Mouse (Mus musculus): ENCODE data around the gene Zfp786. TPM values are rescaled to one million over a fixed set of nuclear protein-coding genes. Genes with fewer than 3 reads are reported as not detected.

Zfp786 gene
- 17.7 and 18.4 TPM in 2 replicates for polyA plus RNA-seq (2014; fragmentation: Nextera tagmentation; extraction: Ambion mirVana)

- no peaks in the 10 kb centered on the region for H3K9me3 ChIP-seq (ENCODE audit: control insufficient read depth, low read length)
- no peaks in the 10 kb centered on the region for H3K27me3 ChIP-seq (ENCODE audit: control insufficient read depth, insufficient read depth, low read length)
- peak within 1 kb of the TSS; percentile 93 for H3K9ac ChIP-seq (replicated peaks; ENCODE audit: low read depth, low read length)
- peak within 1 kb of the TSS; percentile 96 for H3K27ac ChIP-seq (ENCODE audit: low read depth, low read length)
- 1% methylated on average over 62 of the region's 64 CpGs for WGBS
- H3K4me3 ChIP-seq (ENCODE audit: low read depth, low read length), result peak within 1 kb of the TSS; percentile 81
- ATAC-seq (ENCODE audit: low read depth), result peak; percentile 94
- peaks cover 6% of the 10 kb centered on the region; the same call in 1 of the 2 replicates for H3K4me1 ChIP-seq (ENCODE audit: control insufficient read depth, insufficient read depth, low read length)
- peak within 1 kb of the TSS; percentile 59 for H3K4me2 ChIP-seq (ENCODE audit: low read depth, low read length)
- peaks cover 8% of the 10 kb centered on the region; the same call in 1 of the 2 replicates for H3K36me3 ChIP-seq (ENCODE audit: control insufficient read depth, insufficient read depth, low read length)
These were observed at the start of gene Zfp786 for GRCm38 (mm10) chr6:47830104-47831078. TSS of gene Zfp786 (minus strand) at chr6:47830867.

GRCm38 (mm10) chr6:47880166-47880565 lies 49.5 kb upstream of the Zfp786 start:
- no peak for ATAC-seq (ENCODE audit: low read depth)
- H3K27me3 ChIP-seq (ENCODE audit: control insufficient read depth, insufficient read depth, low read length), result no peaks in the 10 kb centered on the region
- no peak overlapping the region for H3K9ac ChIP-seq (replicated peaks; ENCODE audit: low read depth, low read length)
- no peak overlapping the region for H3K27ac ChIP-seq (ENCODE audit: low read depth, low read length)
- WGBS, result 96% methylated on average over 10 of the region's 10 CpGs
- H3K36me3 ChIP-seq (ENCODE audit: control insufficient read depth, insufficient read depth, low read length), result peaks cover 34% of the 10 kb centered on the region
- no peak overlapping the region for H3K4me3 ChIP-seq (ENCODE audit: low read depth, low read length)
- H3K4me2 ChIP-seq (ENCODE audit: low read depth, low read length), result no peak overlapping the region
- H3K4me1 ChIP-seq (ENCODE audit: control insufficient read depth, insufficient read depth, low read length), result peaks cover 14% of the 10 kb centered on the region
- no peaks in the 10 kb centered on the region for H3K9me3 ChIP-seq (ENCODE audit: control insufficient read depth, low read length)

GRCm38 (mm10) chr6:47879049-47879716 lies 48.5 kb upstream of the Zfp786 start:
- no peaks in the 10 kb centered on the region for H3K27me3 ChIP-seq (ENCODE audit: control insufficient read depth, insufficient read depth, low read length)
- H3K36me3 ChIP-seq (ENCODE audit: control insufficient read depth, insufficient read depth, low read length), result peaks cover 26% of the 10 kb centered on the region
- peak overlapping the region; percentile 96 for H3K4me3 ChIP-seq (ENCODE audit: low read depth, low read length)
- H3K9me3 ChIP-seq (ENCODE audit: control insufficient read depth, low read length), result no peaks in the 10 kb centered on the region
- H3K9ac ChIP-seq (replicated peaks; ENCODE audit: low read depth, low read length), result no peak overlapping the region; the same call in 1 of the 2 replicates
- 73% methylated on average over 4 of the region's 4 CpGs for WGBS
- no peak overlapping the region for H3K27ac ChIP-seq (ENCODE audit: low read depth, low read length)
- peaks cover 14% of the 10 kb centered on the region for H3K4me1 ChIP-seq (ENCODE audit: control insufficient read depth, insufficient read depth, low read length)
- ATAC-seq (ENCODE audit: low read depth), result no peak
- H3K4me2 ChIP-seq (ENCODE audit: low read depth, low read length), result peak overlapping the region; percentile 97

- 47% methylated on average over 3 of the region's 3 CpGs for WGBS
- H3K9ac ChIP-seq (replicated peaks; ENCODE audit: low read depth, low read length), result peak overlapping the region; percentile 94
- ATAC-seq (ENCODE audit: low read depth), result no peak
These were observed 47.9 kb upstream of the Zfp786 start for GRCm38 (mm10) chr6:47878593-47878992.

GRCm38 (mm10) chr6:47878133-47878514 lies 47.5 kb upstream of the Zfp786 start:
- WGBS, result 1% methylated on average over 11 of the region's 11 CpGs
- Histone ChIP-seq H3K9me3 (ENCODE audit: control insufficient read depth, low read length) (no peaks in the 10 kb centered on the region), H3K9ac (replicated peaks; ENCODE audit: low read depth, low read length) (peak overlapping the region; percentile 94), H3K4me3 (ENCODE audit: low read depth, low read length) (peak overlapping the region; percentile 96), H3K4me2 (ENCODE audit: low read depth, low read length) (peak overlapping the region; percentile 97), H3K27me3 (ENCODE audit: control insufficient read depth, insufficient read depth, low read length) (no peaks in the 10 kb centered on the region), H3K4me1 (ENCODE audit: control insufficient read depth, insufficient read depth, low read length) (peaks cover 14% of the 10 kb centered on the region), H3K36me3 (ENCODE audit: control insufficient read depth, insufficient read depth, low read length) (peaks cover 15% of the 10 kb centered on the region; the same call in 1 of the 2 replicates), H3K27ac (ENCODE audit: low read depth, low read length) (peak overlapping the region; percentile 95)
- no peak; the same call in 1 of the 2 replicates for ATAC-seq (ENCODE audit: low read depth)

More at GRCm38 (mm10) chr6:47878593-47878992, 47.9 kb upstream of the Zfp786 start:
- Histone ChIP-seq H3K9me3 (ENCODE audit: control insufficient read depth, low read length) (no peaks in the 10 kb centered on the region), H3K27me3 (ENCODE audit: control insufficient read depth, insufficient read depth, low read length) (no peaks in the 10 kb centered on the region), H3K27ac (ENCODE audit: low read depth, low read length) (peak overlapping the region; percentile 95), H3K4me3 (ENCODE audit: low read depth, low read length) (peak overlapping the region; percentile 96), H3K4me2 (ENCODE audit: low read depth, low read length) (peak overlapping the region; percentile 97), H3K4me1 (ENCODE audit: control insufficient read depth, insufficient read depth, low read length) (peaks cover 14% of the 10 kb centered on the region), H3K36me3 (ENCODE audit: control insufficient read depth, insufficient read depth, low read length) (peaks cover 20% of the 10 kb centered on the region)

- peaks cover 14% of the 10 kb centered on the region for H3K4me1 ChIP-seq (ENCODE audit: control insufficient read depth, insufficient read depth, low read length)
- H3K4me2 ChIP-seq (ENCODE audit: low read depth, low read length), result peak overlapping the region; percentile 97
- H3K27ac ChIP-seq (ENCODE audit: low read depth, low read length), result peak overlapping the region; percentile 95
- H3K4me3 ChIP-seq (ENCODE audit: low read depth, low read length), result peak overlapping the region; percentile 96
- ATAC-seq (ENCODE audit: low read depth), result peak; percentile 98
- H3K27me3 ChIP-seq (ENCODE audit: control insufficient read depth, insufficient read depth, low read length), result no peaks in the 10 kb centered on the region
- peak overlapping the region; percentile 94 for H3K9ac ChIP-seq (replicated peaks; ENCODE audit: low read depth, low read length)
- no peaks in the 10 kb centered on the region for H3K9me3 ChIP-seq (ENCODE audit: control insufficient read depth, low read length)
- H3K36me3 ChIP-seq (ENCODE audit: control insufficient read depth, insufficient read depth, low read length), result peaks cover 14% of the 10 kb centered on the region; the same call in 1 of the 2 replicates
- WGBS, result 2% methylated on average over 68 of the region's 71 CpGs
These were observed 46.9 kb upstream of the Zfp786 start for GRCm38 (mm10) chr6:47877461-47878132.

- peak within 1 kb of the TSS; percentile 96 for H3K4me3 ChIP-seq (ENCODE audit: low read depth, low read length)
- H3K9me3 ChIP-seq (ENCODE audit: control insufficient read depth, low read length), result no peaks in the 10 kb centered on the region
- H3K4me2 ChIP-seq (ENCODE audit: low read depth, low read length), result peak within 1 kb of the TSS; percentile 97
- H3K27me3 ChIP-seq (ENCODE audit: control insufficient read depth, insufficient read depth, low read length), result no peaks in the 10 kb centered on the region
- H3K9ac ChIP-seq (replicated peaks; ENCODE audit: low read depth, low read length), result peak within 1 kb of the TSS; percentile 94
- H3K4me1 ChIP-seq (ENCODE audit: control insufficient read depth, insufficient read depth, low read length), result peaks cover 14% of the 10 kb centered on the region
- H3K27ac ChIP-seq (ENCODE audit: low read depth, low read length), result peak within 1 kb of the TSS; percentile 95
- WGBS, result 9% methylated on average over 9 of the region's 9 CpGs
- peaks cover 9% of the 10 kb centered on the region; the same call in 1 of the 2 replicates for H3K36me3 ChIP-seq (ENCODE audit: control insufficient read depth, insufficient read depth, low read length)
- ATAC-seq (ENCODE audit: low read depth), result no peak
These were observed 46.4 kb upstream of the Zfp786 start, which contains the start of gene Zfp282 for GRCm38 (mm10) chr6:47877058-47877457. TSS of gene Zfp282 (plus strand) at chr6:47877204.

- H3K9me3 ChIP-seq (ENCODE audit: control insufficient read depth, low read length), result no peaks in the 10 kb centered on the region
- H3K36me3 ChIP-seq (ENCODE audit: control insufficient read depth, insufficient read depth, low read length), result 0 out of 2 replicates have a peak, but pooled peaks cover 7% of the 10 kb centered on the region
- no peak overlapping the region for H3K4me3 ChIP-seq (ENCODE audit: low read depth, low read length)
- H3K4me2 ChIP-seq (ENCODE audit: low read depth, low read length), result no peak overlapping the region
- no peak for ATAC-seq (ENCODE audit: low read depth)
- H3K27me3 ChIP-seq (ENCODE audit: control insufficient read depth, insufficient read depth, low read length), result no peaks in the 10 kb centered on the region
- H3K9ac ChIP-seq (replicated peaks; ENCODE audit: low read depth, low read length), result no peak overlapping the region
- 90% methylated on average over 5 of the region's 5 CpGs for WGBS
- no peaks in the 10 kb centered on the region for H3K4me1 ChIP-seq (ENCODE audit: control insufficient read depth, insufficient read depth, low read length)
- H3K27ac ChIP-seq (ENCODE audit: low read depth, low read length), result no peak overlapping the region
These were observed 41.6 kb upstream of the Zfp786 start for GRCm38 (mm10) chr6:47872266-47872665.
